Mouse (Mus musculus) ES-Bruce4 (cell line): ENCODE results near the gene Slc7a7.

ENCODE experiments used
- CTCF ChIP-seq: IDR thresholded peaks from one replicate; pipeline ENCODE4 v1.8.1; 2011; ENCODE audit warnings: low read depth, low read length
- EP300 ChIP-seq: IDR thresholded peaks from 2 replicates; pipeline ENCODE4 v1.6.1; 2011; ENCODE audit warnings: low read depth, low read length; ENCODE audit not compliant: insufficient read depth

- TF ChIP-seq CTCF (no peak), EP300 (peak; percentile 63; the same call in 1 of the 2 replicates)
These were observed 3.5 kb downstream of the Slc7a7 start for GRCm38 (mm10) chr14:54413877-54414700.
